Mouse (Mus musculus) lung, embryonic 14.5 days (tissue): ENCODE results near the gene 4930556J24Rik. TPM values are rescaled to one million over a fixed set of nuclear protein-coding genes. Genes with fewer than 3 reads are reported as not detected.
"Not testable (repeated sequence)": the region's sequence is repeated elsewhere in the genome, so short reads cannot be mapped to it uniquely, and the experiment has no call there.

Source experiments
- ATAC-seq: fragments of 200-750 bp; cut with Nextera tagmentation; 2 replicates; pipeline ENCODE4 v1.8.0; 2017; ENCODE audit warnings: mild to moderate bottlenecking, moderate TSS enrichment, moderate library complexity; ENCODE audit not compliant: insufficient read depth
- DNase-seq: peaks from one replicate; pipeline ENCODE4 v3.0.0-alpha.2; 2015
- H3K27ac ChIP-seq: fragments of 300-500 bp; sonication (generic); 2 replicates; pipeline ENCODE4 v1.5.1; 2014; ENCODE audit warnings: low read depth, mild to moderate bottlenecking, moderate library complexity
- H3K27me3 ChIP-seq: fragments of 300-500 bp; sonication (generic); 2 replicates; pipeline ENCODE4 v1.6.1; 2014; ENCODE audit warnings: low read length, control low read depth; ENCODE audit not compliant: insufficient read depth
- H3K36me3 ChIP-seq: fragments of 300-500 bp; sonication (generic); 2 replicates; pipeline ENCODE4 v1.6.1; 2014; ENCODE audit warnings: control low read depth; ENCODE audit not compliant: insufficient read depth
- H3K4me1 ChIP-seq: fragments of 300-500 bp; sonication (generic); 2 replicates; pipeline ENCODE4 v1.6.1; 2014; ENCODE audit warnings: antibody characterized with exemption, control low read depth; ENCODE audit not compliant: insufficient read depth
- H3K4me2 ChIP-seq: fragments of 300-500 bp; sonication (generic); 2 replicates; pipeline ENCODE4 v1.6.1; 2014; ENCODE audit warnings: mild to moderate bottlenecking
- H3K4me3 ChIP-seq: fragments of 300-500 bp; sonication (generic); 2 replicates; pipeline ENCODE4 v1.5.1; 2014; ENCODE audit warnings: low read depth, low read length
- H3K9ac ChIP-seq: fragments of 300-500 bp; sonication (generic); 2 replicates; pipeline ENCODE4 v1.6.1; 2014
- H3K9me3 ChIP-seq: fragments of 300-500 bp; sonication (generic); 2 replicates; pipeline ENCODE4 v1.6.1; 2016; ENCODE audit warnings: low read depth, low read length, control low read depth
- CTCF ChIP-seq: IDR thresholded peaks from 2 replicates; pipeline ENCODE4 v1.5.1; 2016; ENCODE audit warnings: antibody characterized with exemption, low read depth
- WGBS: fragments of 180-500 bp; shearing (Covaris S2); extraction: QIAGEN DNeasy Blood & Tissue Kit; methylation state at CpG from one replicate; pipeline ENCODE4 v1.1.7; 2014; 5-methylcytosine and 5-hydroxymethylcytosine counted together
- polyA plus RNA-seq: library from polyadenylated mRNA; unstranded; fragments of >200 nt; fragmentation: Nextera tagmentation; extraction: Ambion mirVana; gene quantifications from 2 replicates; pipeline ENCODE4 v1.2.1, GENCODE M21; 2014

The 4930556J24Rik gene
- polyA plus RNA-seq = 0.16 TPM in 2 replicates

DNA sequence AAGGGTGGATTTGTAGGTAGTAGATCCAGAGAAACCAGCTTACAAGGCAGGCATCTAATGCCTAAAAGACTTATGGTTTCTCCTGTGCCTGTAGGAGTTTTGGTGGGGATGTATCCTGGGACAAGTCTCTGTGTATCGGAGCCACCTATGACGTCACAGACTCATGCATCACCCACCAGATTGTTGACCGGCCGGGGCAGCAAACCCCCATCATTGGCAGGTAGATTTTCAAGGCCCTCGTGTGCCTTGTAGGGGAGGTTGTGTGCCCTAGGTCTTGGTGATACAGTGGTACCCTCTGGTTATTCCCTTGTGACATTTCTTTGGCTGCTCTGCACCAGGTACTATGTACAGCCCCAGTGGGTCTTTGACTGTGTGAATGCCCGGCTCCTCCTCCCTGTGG lies at the start of gene 4930556J24Rik:
4930556J24Rik (minus strand) TSS at position 101 of the 400 bp plus-strand sequence.
- H3K4me2 ChIP-seq = no peak within 1 kb of the TSS
- WGBS = 96% methylated on average over 6 of the region's 6 CpGs

DNA sequence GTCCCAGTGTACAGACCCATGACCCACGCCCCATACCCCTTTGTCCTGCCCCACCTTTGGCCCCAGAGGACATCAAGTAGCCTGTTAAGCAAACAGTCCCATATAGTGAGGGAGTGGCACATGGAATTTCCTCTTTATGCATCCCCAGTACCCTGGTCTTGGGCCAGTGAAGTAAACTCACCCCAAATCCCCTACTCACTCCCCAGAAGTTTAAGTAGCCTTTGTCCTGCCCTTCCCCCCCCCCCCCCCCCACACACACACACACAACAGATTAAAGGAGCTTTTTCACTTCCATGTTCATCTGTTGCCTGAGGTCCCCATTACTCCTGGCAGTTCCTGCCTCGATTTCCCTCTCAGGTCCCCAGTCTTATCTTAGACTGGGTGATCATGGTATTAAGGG lies 46.7 kb upstream of the 4930556J24Rik start:
- Histone ChIP-seq H3K9ac (no peak overlapping the region), H3K27me3 (no peaks in the 10 kb centered on the region), H3K27ac (no peak overlapping the region), H3K4me3 (no peak overlapping the region), H3K4me1 (no peaks in the 10 kb centered on the region), H3K9me3 (no peaks in the 10 kb centered on the region), H3K36me3 (no peaks in the 10 kb centered on the region), H3K4me2 (no peak overlapping the region)
- no peak for ATAC-seq
- no peak for DNase-seq
- TF ChIP-seq CTCF = no peak
- WGBS = 64% methylated on average over 2 of the region's 2 CpGs

More for the DNA sequence above, at the start of gene 4930556J24Rik:
- Histone ChIP-seq H3K9me3 (no peaks in the 10 kb centered on the region), H3K9ac (no peak within 1 kb of the TSS), H3K4me1 (no peaks in the 10 kb centered on the region), H3K36me3 (peaks cover 93% of the 10 kb centered on the region), H3K4me3 (no peak within 1 kb of the TSS), H3K27me3 (no peaks in the 10 kb centered on the region), H3K27ac (no peak within 1 kb of the TSS)
- ATAC-seq = no peak
- no peak for TF ChIP-seq CTCF
- no peak for DNase-seq

DNA sequence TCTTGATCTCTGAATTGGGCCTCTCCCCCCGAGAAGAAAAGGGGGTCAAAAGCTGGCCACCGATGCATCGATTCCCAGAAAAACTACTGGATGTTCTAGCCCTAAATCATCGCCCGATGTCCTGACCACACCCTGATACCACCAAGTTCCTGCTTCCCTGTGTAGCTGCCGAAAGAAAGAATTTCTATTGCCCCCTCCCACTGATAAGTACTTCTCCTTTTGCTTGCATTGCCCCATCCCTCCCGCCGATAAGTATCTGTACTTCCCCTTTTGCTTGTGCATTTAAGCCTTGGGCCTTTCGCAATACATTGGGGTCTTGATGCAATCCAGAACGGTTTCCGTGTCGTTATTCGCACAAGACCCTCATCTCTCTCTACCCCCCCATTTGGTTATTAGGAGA lies 45.5 kb upstream of the 4930556J24Rik start:
- not testable (repeated sequence) for H3K36me3 ChIP-seq, H3K27me3 ChIP-seq, H3K9me3 ChIP-seq, H3K4me3 ChIP-seq, H3K4me2 ChIP-seq, ATAC-seq, H3K4me1 ChIP-seq, H3K27ac ChIP-seq, H3K9ac ChIP-seq, DNase-seq
- 87% methylated on average over 13 of the region's 13 CpGs for WGBS

DNA sequence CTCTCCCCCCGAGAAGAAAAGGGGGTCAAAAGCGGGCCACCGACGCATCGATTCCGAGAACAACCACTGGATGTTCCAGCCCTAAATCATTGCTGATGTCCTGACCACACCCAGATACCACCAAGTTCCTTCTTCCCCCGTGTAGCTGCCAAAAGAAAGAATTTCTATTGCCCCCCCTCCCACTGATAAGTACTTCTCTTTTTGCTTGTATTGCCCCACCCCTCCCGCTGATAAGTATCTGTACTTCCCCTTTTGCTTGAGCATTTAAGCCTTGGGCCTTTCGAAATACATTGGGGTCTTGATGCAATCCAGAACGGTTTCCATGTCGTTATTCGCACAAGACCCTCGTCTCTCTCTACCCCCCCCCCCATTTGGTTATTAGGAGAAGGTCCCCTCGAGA lies 39.2 kb upstream of the 4930556J24Rik start:
- H3K27me3 ChIP-seq, H3K4me3 ChIP-seq, ATAC-seq, H3K27ac ChIP-seq, H3K4me2 ChIP-seq, DNase-seq, H3K36me3 ChIP-seq, H3K9me3 ChIP-seq, H3K9ac ChIP-seq, H3K4me1 ChIP-seq: not testable (repeated sequence)
- 85% methylated on average over 14 of the region's 14 CpGs for WGBS

DNA sequence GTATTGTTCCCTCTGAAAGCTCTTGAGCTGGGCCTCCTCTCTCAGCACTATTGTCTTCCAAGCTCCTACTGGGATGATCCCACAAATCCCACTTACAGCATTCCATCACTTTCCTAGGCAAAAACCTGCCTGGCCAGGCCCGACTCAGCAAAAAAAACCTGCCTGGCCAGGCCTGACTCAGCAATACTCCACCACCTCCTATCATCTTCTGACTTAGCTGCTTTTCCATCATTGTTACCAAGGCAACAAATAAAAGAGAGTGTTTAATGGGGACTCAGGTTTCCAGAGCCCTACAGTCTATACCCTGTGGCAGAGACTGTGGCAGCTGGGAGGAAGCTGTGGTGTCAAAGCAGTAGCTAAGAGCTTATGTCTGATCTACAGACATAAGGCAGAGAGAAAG lies 36.0 kb upstream of the 4930556J24Rik start:
- Histone ChIP-seq H3K9me3 (no peaks in the 10 kb centered on the region), H3K4me3 (no peak overlapping the region), H3K36me3 (no peaks in the 10 kb centered on the region), H3K9ac (no peak overlapping the region), H3K27ac (no peak overlapping the region), H3K4me1 (no peaks in the 10 kb centered on the region), H3K4me2 (no peak overlapping the region), H3K27me3 (no peaks in the 10 kb centered on the region)
- no peak for TF ChIP-seq CTCF
- ATAC-seq (no peak), DNase-seq (no peak)
- 69% methylated on average over 1 of the region's 1 CpGs for WGBS

DNA sequence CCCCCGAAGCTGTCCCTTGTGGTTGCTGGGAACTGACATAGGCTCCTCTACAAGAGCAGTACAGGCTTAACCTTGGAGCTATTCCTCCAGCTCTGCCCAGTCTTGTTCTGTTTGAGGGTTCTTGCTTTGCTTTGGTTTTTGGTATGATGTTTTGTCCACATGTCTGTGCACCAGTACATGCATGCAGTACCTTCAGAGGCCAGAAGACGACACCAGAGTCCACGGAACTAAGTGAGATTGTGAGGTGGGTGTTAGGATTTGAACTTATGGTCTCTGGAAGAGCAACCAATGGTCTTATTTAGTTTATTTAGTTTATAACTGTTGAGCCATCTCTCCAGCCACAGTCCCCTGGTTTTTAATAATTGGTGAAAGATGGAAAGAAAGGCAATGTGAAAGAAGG lies 29.9 kb upstream of the 4930556J24Rik start:
- Histone ChIP-seq H3K4me1 (no peaks in the 10 kb centered on the region), H3K36me3 (no peaks in the 10 kb centered on the region), H3K27ac (no peak overlapping the region), H3K4me2 (no peak overlapping the region), H3K9me3 (no peaks in the 10 kb centered on the region), H3K27me3 (no peaks in the 10 kb centered on the region), H3K9ac (no peak overlapping the region), H3K4me3 (no peak overlapping the region)
- TF ChIP-seq CTCF = peak; percentile 48
- DNase-seq = peak; percentile 12
- 73% methylated on average over 3 of the region's 3 CpGs for WGBS
- ATAC-seq = no peak

DNA sequence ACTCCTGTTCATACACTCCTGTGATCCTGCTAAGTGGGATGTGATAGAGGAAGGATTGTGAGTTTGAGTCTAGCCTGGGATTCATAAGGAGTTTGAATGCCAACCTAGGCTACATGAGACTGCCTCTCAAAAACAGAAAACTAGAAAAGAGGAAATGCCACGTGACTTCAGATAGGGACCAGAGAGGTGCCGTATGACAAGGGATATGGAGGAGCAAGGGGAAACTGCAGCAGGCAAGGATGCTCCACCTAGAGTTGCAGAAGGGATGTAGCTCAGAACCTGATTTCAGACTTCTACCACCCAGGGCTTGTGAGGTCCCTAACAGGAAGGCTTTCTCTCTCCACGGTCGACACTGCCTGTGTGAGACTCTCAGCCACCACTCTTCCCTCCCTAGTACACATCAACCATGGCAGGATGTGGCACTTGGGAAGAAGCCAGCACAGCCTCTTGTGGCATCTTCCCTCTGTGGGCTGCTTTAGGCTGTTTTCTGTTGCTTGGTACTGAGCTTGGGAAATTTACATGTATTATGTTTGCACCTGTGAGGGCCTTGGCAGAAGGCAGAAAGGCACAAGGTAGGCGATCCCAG lies 28.7 kb upstream of the 4930556J24Rik start:
- TF ChIP-seq CTCF = no peak
- Histone ChIP-seq H3K4me1 (no peaks in the 10 kb centered on the region), H3K4me3 (no peak overlapping the region), H3K4me2 (no peak overlapping the region), H3K9me3 (no peaks in the 10 kb centered on the region), H3K9ac (no peak overlapping the region), H3K27me3 (0 out of 2 replicates have a peak, but pooled peaks cover 6% of the 10 kb centered on the region), H3K36me3 (no peaks in the 10 kb centered on the region), H3K27ac (no peak overlapping the region)
- no peak for DNase-seq
- WGBS = 60% methylated on average over 5 of the region's 5 CpGs
- no peak for ATAC-seq

DNA sequence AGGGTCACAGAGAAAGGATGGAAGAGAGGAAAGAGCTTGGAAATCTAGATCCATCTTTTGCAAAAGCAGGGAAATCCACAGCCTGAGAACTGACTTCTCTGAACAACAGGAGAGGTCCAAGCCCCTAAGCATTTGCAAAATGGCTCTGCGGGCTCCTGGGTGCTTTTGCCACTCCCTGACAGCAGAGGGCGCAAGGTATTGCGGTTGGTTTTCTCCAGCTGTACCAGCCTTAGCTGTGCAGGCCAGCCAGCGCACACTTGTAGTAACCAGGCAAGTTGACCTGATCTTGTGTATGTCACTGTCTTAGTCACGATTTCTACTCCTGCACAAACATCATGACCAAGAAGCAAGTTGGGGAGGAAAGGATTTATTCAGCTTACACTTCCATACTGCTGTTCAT lies 25.0 kb upstream of the 4930556J24Rik start:
- ATAC-seq = no peak

More for the DNA sequence above, 25.0 kb upstream of the 4930556J24Rik start:
- peak; percentile 84 for DNase-seq
- no peaks in the 10 kb centered on the region for H3K36me3 ChIP-seq
- no peak overlapping the region for H3K4me3 ChIP-seq
- WGBS = 7% methylated on average over 5 of the region's 5 CpGs
- no peaks in the 10 kb centered on the region for H3K9me3 ChIP-seq
- no peak overlapping the region for H3K4me2 ChIP-seq
- no peaks in the 10 kb centered on the region for H3K4me1 ChIP-seq
- peaks cover 38% of the 10 kb centered on the region for H3K27me3 ChIP-seq
- TF ChIP-seq CTCF = peak; percentile 80
- no peak overlapping the region for H3K27ac ChIP-seq
- no peak overlapping the region for H3K9ac ChIP-seq
